Mouse (Mus musculus): Measurements from ENCODE around the gene Bpnt1.

Bpnt1 gene

GRCm38 (mm10) chr1:185333651-185334050, 1.7 kb downstream of the Bpnt1 start:
- no peak for DNase-seq

GRCm38 (mm10) chr1:185334136-185334535, 2.2 kb downstream of the Bpnt1 start:
- DNase-seq = peak; percentile 21 to 43

GRCm38 (mm10) chr1:185335231-185335765, 3.3 kb downstream of the Bpnt1 start:
- no peak for DNase-seq

GRCm38 (mm10) chr1:185336535-185336934, 4.6 kb downstream of the Bpnt1 start:
- DNase-seq = no peak

- no peak for DNase-seq
Measured at GRCm38 (mm10) chr1:185342441-185342840, 10.5 kb downstream of the Bpnt1 start.

GRCm38 (mm10) chr1:185343422-185343821, 11.5 kb downstream of the Bpnt1 start:
- no peak for DNase-seq

- DNase-seq = no peak
Measured at GRCm38 (mm10) chr1:185346188-185346587, 14.2 kb downstream of the Bpnt1 start.

- no peak for DNase-seq
Measured at GRCm38 (mm10) chr1:185349741-185350140, 17.8 kb downstream of the Bpnt1 start.

GRCm38 (mm10) chr1:185350611-185351010, 18.7 kb downstream of the Bpnt1 start:
- no peak for DNase-seq

GRCm38 (mm10) chr1:185352151-185352550, 20.2 kb downstream of the Bpnt1 start:
- DNase-seq = no peak

GRCm38 (mm10) chr1:185353351-185353750, 21.4 kb downstream of the Bpnt1 start:
- no peak for DNase-seq

GRCm38 (mm10) chr1:185354731-185355130, 22.8 kb downstream of the Bpnt1 start:
- DNase-seq = no peak

GRCm38 (mm10) chr1:185356246-185356645, 24.3 kb downstream of the Bpnt1 start:
- DNase-seq = no peak

GRCm38 (mm10) chr1:185358211-185358610, 26.3 kb downstream of the Bpnt1 start:
- DNase-seq = no peak

GRCm38 (mm10) chr1:185362677-185363520, 30.9 kb downstream of the Bpnt1 start, which contains the start of gene Eprs:
Eprs (plus strand) TSS chr1:185363044.
- peak; percentile 99 for DNase-seq

- DNase-seq = peak; percentile 54 to 65
Measured at GRCm38 (mm10) chr1:185363526-185364182, 31.7 kb downstream of the Bpnt1 start.

GRCm38 (mm10) chr1:185364183-185364540, 32.2 kb downstream of the Bpnt1 start:
- peak in 1 of 2 experiments; percentile 5 for DNase-seq

- DNase-seq = no peak
Measured at GRCm38 (mm10) chr1:185367383-185367782, 35.4 kb downstream of the Bpnt1 start.

GRCm38 (mm10) chr1:185369979-185370378, 38.0 kb downstream of the Bpnt1 start:
- DNase-seq = no peak

GRCm38 (mm10) chr1:185376390-185376789, 44.4 kb downstream of the Bpnt1 start:
- no peak for DNase-seq

- no peak for DNase-seq
Measured at GRCm38 (mm10) chr1:185377429-185377828, 45.5 kb downstream of the Bpnt1 start.

- no peak for DNase-seq
Measured at GRCm38 (mm10) chr1:185401615-185402014, 69.7 kb downstream of the Bpnt1 start.

- peak; percentile 51 to 57 for DNase-seq
Measured at GRCm38 (mm10) chr1:185404021-185404420, 72.1 kb downstream of the Bpnt1 start.

GRCm38 (mm10) chr1:185405921-185406320, 74.0 kb downstream of the Bpnt1 start:
- no peak for DNase-seq

Data from cerebellum, postnatal 14 days (tissue).